Mouse (Mus musculus) cerebellum, adult 18-20 months (tissue): ENCODE data around the gene Plscr2.
A peak's percentile ranks its signal among the peaks of the same experiment; 100 is the strongest.

ENCODE experiments used
- DNase-seq, 2 experiments: peaks; one replicate each; pipeline ENCODE4 v3.0.0; 2021

Plscr2 gene

GRCm38 (mm10) chr9:92275486-92276207 lies at the start of gene Plscr2:
Gene Plscr2, plus strand, starts transcription at chr9:92275602.
- DNase-seq: no peak

- DNase-seq: no peak
Observed at GRCm38 (mm10) chr9:92226127-92226655, 49.2 kb upstream of the Plscr2 start.

GRCm38 (mm10) chr9:92226795-92227194 lies 48.6 kb upstream of the Plscr2 start:
- DNase-seq: no peak

- DNase-seq: no peak
Observed at GRCm38 (mm10) chr9:92228867-92229832, 46.3 kb upstream of the Plscr2 start.

- no peak for DNase-seq
Observed at GRCm38 (mm10) chr9:92229833-92230205, 45.6 kb upstream of the Plscr2 start.

- no peak for DNase-seq
Observed at GRCm38 (mm10) chr9:92234901-92235458, 40.4 kb upstream of the Plscr2 start.

- no peak for DNase-seq
Observed at GRCm38 (mm10) chr9:92248773-92249446, 26.5 kb upstream of the Plscr2 start.

GRCm38 (mm10) chr9:92249447-92249852 lies 26.0 kb upstream of the Plscr2 start, which contains the start of gene Plscr1:
Gene Plscr1, plus strand, starts transcription at chr9:92249750.
- DNase-seq: no peak

- DNase-seq: peak; percentile 33
Observed at GRCm38 (mm10) chr9:92249987-92250772, 25.2 kb upstream of the Plscr2 start.

- DNase-seq: no peak
Observed at GRCm38 (mm10) chr9:92252718-92253117, 22.7 kb upstream of the Plscr2 start.

GRCm38 (mm10) chr9:92253585-92254321 lies 21.6 kb upstream of the Plscr2 start:
- no peak for DNase-seq

- DNase-seq: no peak
Observed at GRCm38 (mm10) chr9:92260481-92261159, 14.8 kb upstream of the Plscr2 start.

GRCm38 (mm10) chr9:92265719-92266118 lies 9.7 kb upstream of the Plscr2 start:
- DNase-seq: no peak

GRCm38 (mm10) chr9:92266558-92267171 lies 8.7 kb upstream of the Plscr2 start:
- no peak for DNase-seq

- no peak for DNase-seq
Observed at GRCm38 (mm10) chr9:92267732-92268131, 7.7 kb upstream of the Plscr2 start.

GRCm38 (mm10) chr9:92269829-92270404 lies 5.5 kb upstream of the Plscr2 start:
- no peak for DNase-seq

GRCm38 (mm10) chr9:92270927-92271326 lies 4.5 kb upstream of the Plscr2 start:
- DNase-seq: peak; percentile 14 to 26

- no peak for DNase-seq
Observed at GRCm38 (mm10) chr9:92272650-92273049, 2.8 kb upstream of the Plscr2 start.

- DNase-seq: no peak
Observed at GRCm38 (mm10) chr9:92273271-92273670, 2.1 kb upstream of the Plscr2 start.
